Mouse (Mus musculus) lung, postnatal 0 days (tissue): Measurements from ENCODE around the gene Slc36a1. TPM values are rescaled to one million over a fixed set of nuclear protein-coding genes. Genes with fewer than 3 reads are reported as not detected.

Experiments
- ATAC-seq: fragments of 200-750 bp; cut with Nextera tagmentation; 2 replicates; pipeline ENCODE4 v1.8.0; 2017; ENCODE audit warnings: moderate library complexity
- DNase-seq: peaks from one replicate; pipeline ENCODE4 v3.0.0-alpha.2; 2016; ENCODE audit warnings: low spot score
- H3K27ac ChIP-seq: fragments of 300-500 bp; sonication (generic); 2 replicates; pipeline ENCODE4 v1.5.1; 2014; ENCODE audit warnings: antibody characterized with exemption, mild to moderate bottlenecking, low read length, mixed read lengths
- H3K27me3 ChIP-seq: fragments of 300-500 bp; sonication (generic); replicated peaks from 2 replicates; pipeline ENCODE4 v1.6.1; 2014; ENCODE audit warnings: low read length, mixed read lengths; ENCODE audit not compliant: insufficient read depth
- H3K36me3 ChIP-seq: fragments of 300-500 bp; sonication (generic); 2 replicates; pipeline ENCODE4 v1.6.1; 2014; ENCODE audit warnings: low read length, mixed read lengths; ENCODE audit not compliant: insufficient read depth
- H3K4me1 ChIP-seq: fragments of 300-500 bp; sonication (generic); 2 replicates; pipeline ENCODE4 v1.6.1; 2014; ENCODE audit warnings: antibody characterized with exemption, low read depth, low read length, mixed read lengths; ENCODE audit not compliant: insufficient read depth
- H3K4me2 ChIP-seq: fragments of 300-500 bp; sonication (generic); replicated peaks from 2 replicates; pipeline ENCODE4 v1.6.1; 2014; ENCODE audit warnings: low read depth, mild to moderate bottlenecking, low read length, moderate library complexity, mixed read lengths
- H3K4me3 ChIP-seq: fragments of 300-500 bp; sonication (generic); 2 replicates; pipeline ENCODE4 v1.5.1; 2014; ENCODE audit warnings: low read depth, low read length
- H3K9ac ChIP-seq: fragments of 300-500 bp; sonication (generic); replicated peaks from 2 replicates; pipeline ENCODE4 v1.6.1; 2014; ENCODE audit warnings: low read depth, mild to moderate bottlenecking
- H3K9me3 ChIP-seq: fragments of 300-500 bp; sonication (generic); 2 replicates; pipeline ENCODE4 v1.6.1; 2016; ENCODE audit warnings: low read length, mixed read lengths
- CTCF ChIP-seq: IDR thresholded peaks from 2 replicates; pipeline ENCODE4 v1.5.1; 2016; ENCODE audit warnings: antibody characterized with exemption, mild to moderate bottlenecking
- EP300 ChIP-seq: IDR thresholded peaks from 2 replicates; pipeline ENCODE4 v1.6.1; 2016; ENCODE audit warnings: antibody characterized with exemption, mild to moderate bottlenecking, control low read depth
- WGBS: fragments of 180-500 bp; shearing (Covaris S2); extraction: QIAGEN DNeasy Blood & Tissue Kit; methylation state at CpG from one replicate; pipeline ENCODE4 v1.1.7; 2014; 5-methylcytosine and 5-hydroxymethylcytosine counted together
- polyA plus RNA-seq: library from polyadenylated mRNA; unstranded; fragments of >200 nt; fragmentation: Nextera tagmentation; extraction: Ambion mirVana; gene quantifications from 2 replicates; pipeline ENCODE4 v1.2.1, GENCODE M21; 2015

Slc36a1 gene
- polyA plus RNA-seq, 1 experiment from 2014 or later = 1.8 TPM

GRCm38 (mm10) chr11:55165748-55166147 is 38.4 kb upstream of the Slc36a1 start:
- no peak overlapping the region for H3K27ac ChIP-seq
- TF ChIP-seq EP300 (no peak), CTCF (no peak)
- no peaks in the 10 kb centered on the region for H3K9me3 ChIP-seq
- ATAC-seq (no peak), DNase-seq (no peak)
- no peak overlapping the region for H3K4me2 ChIP-seq
- H3K27me3 ChIP-seq = no peaks in the 10 kb centered on the region
- H3K4me3 ChIP-seq = no peak overlapping the region
- WGBS = 80% methylated on average over 6 of the region's 7 CpGs
- H3K9ac ChIP-seq = no peak overlapping the region
- no peaks in the 10 kb centered on the region for H3K36me3 ChIP-seq
- no peaks in the 10 kb centered on the region for H3K4me1 ChIP-seq

- Histone ChIP-seq H3K27me3 (no peaks in the 10 kb centered on the region), H3K36me3 (no peaks in the 10 kb centered on the region), H3K4me2 (no peak overlapping the region), H3K9me3 (no peaks in the 10 kb centered on the region), H3K4me1 (no peaks in the 10 kb centered on the region), H3K4me3 (no peak overlapping the region), H3K9ac (no peak overlapping the region), H3K27ac (no peak overlapping the region)
- ATAC-seq (no peak), DNase-seq (no peak)
- WGBS = 83% methylated on average over 4 of the region's 4 CpGs
- TF ChIP-seq EP300 (no peak), CTCF (no peak)
These were observed 35.6 kb upstream of the Slc36a1 start for GRCm38 (mm10) chr11:55168504-55168903.

GRCm38 (mm10) chr11:55168914-55169313 is 35.2 kb upstream of the Slc36a1 start:
- H3K27me3 ChIP-seq = no peaks in the 10 kb centered on the region
- H3K9ac ChIP-seq = no peak overlapping the region
- DNase-seq (no peak), ATAC-seq (no peak)
- no peaks in the 10 kb centered on the region for H3K36me3 ChIP-seq
- 87% methylated on average over 6 of the region's 6 CpGs for WGBS
- no peak overlapping the region for H3K4me2 ChIP-seq
- H3K4me3 ChIP-seq = no peak overlapping the region
- no peaks in the 10 kb centered on the region for H3K4me1 ChIP-seq
- no peaks in the 10 kb centered on the region for H3K9me3 ChIP-seq
- TF ChIP-seq EP300 (no peak), CTCF (no peak)
- no peak overlapping the region for H3K27ac ChIP-seq

GRCm38 (mm10) chr11:55170501-55170900 is 33.6 kb upstream of the Slc36a1 start:
- WGBS = 68% methylated on average over 4 of the region's 4 CpGs
- Histone ChIP-seq H3K9ac (no peak overlapping the region), H3K27ac (no peak overlapping the region), H3K4me2 (no peak overlapping the region), H3K27me3 (no peaks in the 10 kb centered on the region), H3K4me3 (no peak overlapping the region), H3K9me3 (no peaks in the 10 kb centered on the region), H3K4me1 (no peaks in the 10 kb centered on the region), H3K36me3 (no peaks in the 10 kb centered on the region)
- ATAC-seq = no peak
- TF ChIP-seq CTCF = no peak
- no peak for TF ChIP-seq EP300
- DNase-seq = no peak

- Histone ChIP-seq H3K9ac (no peak overlapping the region), H3K4me3 (no peak overlapping the region), H3K27me3 (no peaks in the 10 kb centered on the region), H3K4me2 (no peak overlapping the region), H3K9me3 (no peaks in the 10 kb centered on the region), H3K4me1 (no peaks in the 10 kb centered on the region), H3K36me3 (no peaks in the 10 kb centered on the region), H3K27ac (no peak overlapping the region)
- TF ChIP-seq EP300 (no peak), CTCF (no peak)
- 66% methylated on average over 4 of the region's 4 CpGs for WGBS
- DNase-seq (no peak), ATAC-seq (no peak)
These were observed 25.3 kb upstream of the Slc36a1 start for GRCm38 (mm10) chr11:55178830-55179229.

GRCm38 (mm10) chr11:55179856-55180255 is 24.3 kb upstream of the Slc36a1 start:
- no peaks in the 10 kb centered on the region for H3K27me3 ChIP-seq
- no peaks in the 10 kb centered on the region for H3K9me3 ChIP-seq
- WGBS = 72% methylated on average over 3 of the region's 3 CpGs
- H3K27ac ChIP-seq = no peak overlapping the region
- no peaks in the 10 kb centered on the region for H3K36me3 ChIP-seq
- no peak overlapping the region for H3K4me2 ChIP-seq
- TF ChIP-seq EP300 (no peak), CTCF (no peak)
- ATAC-seq (no peak), DNase-seq (no peak)
- no peak overlapping the region for H3K9ac ChIP-seq
- H3K4me1 ChIP-seq = no peaks in the 10 kb centered on the region
- H3K4me3 ChIP-seq = no peak overlapping the region

- Histone ChIP-seq H3K4me2 (peak overlapping the region; percentile 37; the same call in 1 of the 2 replicates), H3K27ac (peak overlapping the region; percentile 69; the same call in 1 of the 2 replicates), H3K9me3 (no peaks in the 10 kb centered on the region), H3K9ac (no peak overlapping the region), H3K36me3 (no peaks in the 10 kb centered on the region), H3K27me3 (no peaks in the 10 kb centered on the region), H3K4me1 (no peaks in the 10 kb centered on the region), H3K4me3 (no peak overlapping the region)
- 22% methylated on average over 7 of the region's 7 CpGs for WGBS
- ATAC-seq = peak; percentile 80
- TF ChIP-seq EP300 = peak; percentile 12; the same call in 1 of the 2 replicates
- TF ChIP-seq CTCF = no peak
- DNase-seq = peak; percentile 86
These were observed 21.0 kb upstream of the Slc36a1 start for GRCm38 (mm10) chr11:55183124-55183523.
